Mouse (Mus musculus) lung, postnatal 0 days (tissue): ENCODE results near the gene Tut1. TPM values are rescaled to one million over a fixed set of nuclear protein-coding genes. Genes with fewer than 3 reads are reported as not detected.
"Not testable (repeated sequence)": the region's sequence is repeated elsewhere in the genome, so short reads cannot be mapped to it uniquely, and the experiment has no call there.

Experiments used
- ATAC-seq: fragments of 200-750 bp; cut with Nextera tagmentation; 2 replicates; pipeline ENCODE4 v1.8.0; 2017; ENCODE audit warnings: moderate library complexity
- DNase-seq: peaks from one replicate; pipeline ENCODE4 v3.0.0-alpha.2; 2016; ENCODE audit warnings: low spot score
- H3K27ac ChIP-seq: fragments of 300-500 bp; sonication (generic); 2 replicates; pipeline ENCODE4 v1.5.1; 2014; ENCODE audit warnings: antibody characterized with exemption, mild to moderate bottlenecking, low read length, mixed read lengths
- H3K27me3 ChIP-seq: fragments of 300-500 bp; sonication (generic); replicated peaks from 2 replicates; pipeline ENCODE4 v1.6.1; 2014; ENCODE audit warnings: low read length, mixed read lengths; ENCODE audit not compliant: insufficient read depth
- H3K36me3 ChIP-seq: fragments of 300-500 bp; sonication (generic); 2 replicates; pipeline ENCODE4 v1.6.1; 2014; ENCODE audit warnings: low read length, mixed read lengths; ENCODE audit not compliant: insufficient read depth
- H3K4me1 ChIP-seq: fragments of 300-500 bp; sonication (generic); 2 replicates; pipeline ENCODE4 v1.6.1; 2014; ENCODE audit warnings: antibody characterized with exemption, low read depth, low read length, mixed read lengths; ENCODE audit not compliant: insufficient read depth
- H3K4me2 ChIP-seq: fragments of 300-500 bp; sonication (generic); replicated peaks from 2 replicates; pipeline ENCODE4 v1.6.1; 2014; ENCODE audit warnings: low read depth, mild to moderate bottlenecking, low read length, moderate library complexity, mixed read lengths
- H3K4me3 ChIP-seq: fragments of 300-500 bp; sonication (generic); 2 replicates; pipeline ENCODE4 v1.5.1; 2014; ENCODE audit warnings: low read depth, low read length
- H3K9ac ChIP-seq: fragments of 300-500 bp; sonication (generic); replicated peaks from 2 replicates; pipeline ENCODE4 v1.6.1; 2014; ENCODE audit warnings: low read depth, mild to moderate bottlenecking
- H3K9me3 ChIP-seq: fragments of 300-500 bp; sonication (generic); 2 replicates; pipeline ENCODE4 v1.6.1; 2016; ENCODE audit warnings: low read length, mixed read lengths
- CTCF ChIP-seq: IDR thresholded peaks from 2 replicates; pipeline ENCODE4 v1.5.1; 2016; ENCODE audit warnings: antibody characterized with exemption, mild to moderate bottlenecking
- EP300 ChIP-seq: IDR thresholded peaks from 2 replicates; pipeline ENCODE4 v1.6.1; 2016; ENCODE audit warnings: antibody characterized with exemption, mild to moderate bottlenecking, control low read depth
- WGBS: fragments of 180-500 bp; shearing (Covaris S2); extraction: QIAGEN DNeasy Blood & Tissue Kit; methylation state at CpG from one replicate; pipeline ENCODE4 v1.1.7; 2014; 5-methylcytosine and 5-hydroxymethylcytosine counted together
- polyA plus RNA-seq: library from polyadenylated mRNA; unstranded; fragments of >200 nt; fragmentation: Nextera tagmentation; extraction: Ambion mirVana; gene quantifications from 2 replicates; pipeline ENCODE4 v1.2.1, GENCODE M21; 2015

The Tut1 gene
- polyA plus RNA-seq, 1 experiment from 2014 or later = 12.8 TPM

GRCm38 (mm10) chr19:8965771-8966170, 12.1 kb downstream of the Tut1 start:
- TF ChIP-seq EP300 = no peak
- TF ChIP-seq CTCF = no peak
- Histone ChIP-seq H3K27me3 (no peaks in the 10 kb centered on the region), H3K4me1 (0 out of 2 replicates have a peak, but pooled peaks cover 4% of the 10 kb centered on the region), H3K36me3 (peaks cover 26% of the 10 kb centered on the region), H3K27ac (peak overlapping the region; percentile 98), H3K9me3 (no peaks in the 10 kb centered on the region), H3K4me2 (peak overlapping the region; percentile 58), H3K4me3 (peak overlapping the region; percentile 64; the same call in 1 of the 2 replicates), H3K9ac (peak overlapping the region; percentile 81; the same call in 1 of the 2 replicates)
- ATAC-seq (no peak), DNase-seq (peak; percentile 48)
- WGBS = 53% methylated on average over 8 of the region's 8 CpGs

GRCm38 (mm10) chr19:8966198-8966589, 12.5 kb downstream of the Tut1 start:
- Histone ChIP-seq H3K36me3 (peaks cover 31% of the 10 kb centered on the region), H3K4me1 (0 out of 2 replicates have a peak, but pooled peaks cover 4% of the 10 kb centered on the region), H3K9me3 (no peaks in the 10 kb centered on the region), H3K27me3 (no peaks in the 10 kb centered on the region), H3K4me2 (peak overlapping the region; percentile 58), H3K27ac (peak overlapping the region; percentile 98), H3K9ac (peak overlapping the region; percentile 81), H3K4me3 (peak overlapping the region; percentile 64)
- no peak for TF ChIP-seq CTCF
- TF ChIP-seq EP300 = no peak
- DNase-seq (peak; percentile 83), ATAC-seq (peak; percentile 41)
- WGBS = 13% methylated on average over 5 of the region's 5 CpGs

- peaks cover 34% of the 10 kb centered on the region for H3K36me3 ChIP-seq
- ATAC-seq (peak; percentile 99), DNase-seq (peak; percentile 100)
- H3K9ac ChIP-seq = peak within 1 kb of the TSS; percentile 83
- H3K9me3 ChIP-seq = no peaks in the 10 kb centered on the region
- 0 out of 2 replicates have a peak, but pooled peaks cover 4% of the 10 kb centered on the region for H3K4me1 ChIP-seq
- peak within 1 kb of the TSS; percentile 82 for H3K4me2 ChIP-seq
- H3K27ac ChIP-seq = peak within 1 kb of the TSS; percentile 98
- TF ChIP-seq CTCF (no peak), EP300 (peak; percentile 88)
- under 1% methylated on average over 50 of the region's 52 CpGs for WGBS
- H3K27me3 ChIP-seq = no peaks in the 10 kb centered on the region
- H3K4me3 ChIP-seq = peak within 1 kb of the TSS; percentile 64
These were observed 13.1 kb downstream of the Tut1 start, which contains the start of gene Eef1g for GRCm38 (mm10) chr19:8966590-8967372. Gene Eef1g, plus strand, starts transcription at chr19:8967041.

GRCm38 (mm10) chr19:8967373-8967743, 13.7 kb downstream of the Tut1 start:
- DNase-seq (no peak), ATAC-seq (no peak)
- Histone ChIP-seq H3K9ac (peak overlapping the region; percentile 83), H3K36me3 (peaks cover 37% of the 10 kb centered on the region), H3K27ac (peak overlapping the region; percentile 72), H3K9me3 (no peaks in the 10 kb centered on the region), H3K4me3 (peak overlapping the region; percentile 64), H3K4me2 (peak overlapping the region; percentile 82), H3K27me3 (no peaks in the 10 kb centered on the region), H3K4me1 (0 out of 2 replicates have a peak, but pooled peaks cover 4% of the 10 kb centered on the region)
- under 1% methylated on average over 8 of the region's 8 CpGs for WGBS
- TF ChIP-seq EP300 (no peak), CTCF (no peak)

GRCm38 (mm10) chr19:8967893-8968292, 14.2 kb downstream of the Tut1 start:
- 1% methylated on average over 9 of the region's 9 CpGs for WGBS
- Histone ChIP-seq H3K4me2 (peak overlapping the region; percentile 82), H3K4me3 (peak overlapping the region; percentile 64), H3K4me1 (0 out of 2 replicates have a peak, but pooled peaks cover 4% of the 10 kb centered on the region), H3K36me3 (peaks cover 40% of the 10 kb centered on the region), H3K27me3 (no peaks in the 10 kb centered on the region), H3K27ac (peak overlapping the region; percentile 72; the same call in 1 of the 2 replicates), H3K9me3 (no peaks in the 10 kb centered on the region), H3K9ac (peak overlapping the region; percentile 83)
- TF ChIP-seq CTCF = no peak
- no peak for TF ChIP-seq EP300
- DNase-seq (peak; percentile 16), ATAC-seq (no peak)

GRCm38 (mm10) chr19:8972491-8972890, 18.8 kb downstream of the Tut1 start:
- ATAC-seq, H3K4me3 ChIP-seq, H3K4me1 ChIP-seq, H3K27me3 ChIP-seq, H3K9ac ChIP-seq, H3K4me2 ChIP-seq, H3K9me3 ChIP-seq, DNase-seq, H3K27ac ChIP-seq: not testable (repeated sequence)
- peaks cover 45% of the 10 kb centered on the region for H3K36me3 ChIP-seq
- WGBS = 70% methylated on average over 8 of the region's 8 CpGs
